Mouse (Mus musculus) cerebellum, adult (tissue): ENCODE data around the gene Atp4a.

ENCODE experiments used
- ATAC-seq: cut with Nextera tagmentation; 2 replicates; pipeline ENCODE4 v1.9.2; 2017; ENCODE audit warnings: mild to moderate bottlenecking, moderate library complexity, mixed read lengths; ENCODE audit not compliant: insufficient number of reproducible peaks, low FRiP score, low TSS enrichment

Atp4a gene

GRCm38 (mm10) chr7:30711942-30712341 is at the start of gene Atp4a:
Gene Atp4a (plus strand): TSS chr7:30712209.
- ATAC-seq, result no peak

GRCm38 (mm10) chr7:30664529-30665200 is 47.3 kb upstream of the Atp4a start, which contains the start of gene Haus5:
Gene Haus5 (minus strand): TSS chr7:30664994.
- peak; percentile 87; the same call in 1 of the 2 replicates for ATAC-seq

DNA sequence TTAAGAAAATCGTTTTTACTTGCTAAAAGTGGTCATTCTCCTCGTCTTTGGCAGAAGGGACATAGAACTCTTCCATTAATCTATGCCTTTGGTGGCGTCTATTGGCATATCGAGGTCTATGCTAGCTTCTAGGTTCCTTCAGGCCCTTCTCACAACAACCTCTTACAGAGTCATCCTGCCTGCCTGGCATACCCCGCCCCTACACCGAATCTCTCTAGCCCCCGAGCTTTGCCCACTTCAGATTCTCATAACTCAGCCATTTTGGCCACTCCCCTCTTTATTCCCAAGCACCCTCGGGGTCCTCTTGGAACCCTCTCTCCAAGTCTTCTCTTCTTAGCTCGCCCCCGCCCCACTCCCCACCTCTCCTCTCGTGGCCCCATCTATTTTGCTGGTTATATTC is 46.7 kb upstream of the Atp4a start:
- peak; percentile 31; the same call in 1 of the 2 replicates for ATAC-seq

DNA sequence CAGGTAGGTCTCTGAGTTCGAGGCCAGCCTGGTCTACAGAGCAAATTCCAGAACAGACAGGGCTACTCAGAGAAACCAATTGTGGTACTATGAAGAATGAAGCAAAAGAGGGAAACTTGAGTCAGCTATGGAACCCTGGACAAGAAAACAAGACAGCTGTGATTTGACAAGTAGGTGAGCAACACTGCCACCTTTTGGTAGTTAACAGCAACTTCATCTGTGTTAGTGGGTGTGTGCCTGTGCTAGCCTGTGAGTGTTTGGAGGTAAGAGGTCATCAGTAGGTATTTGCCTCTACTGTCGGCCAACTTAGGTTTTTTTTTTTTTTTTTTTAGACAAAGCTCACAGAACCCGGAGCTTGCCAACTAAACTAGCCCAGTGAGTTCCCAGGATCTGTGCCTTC is 42.8 kb upstream of the Atp4a start:
- ATAC-seq, result no peak

DNA sequence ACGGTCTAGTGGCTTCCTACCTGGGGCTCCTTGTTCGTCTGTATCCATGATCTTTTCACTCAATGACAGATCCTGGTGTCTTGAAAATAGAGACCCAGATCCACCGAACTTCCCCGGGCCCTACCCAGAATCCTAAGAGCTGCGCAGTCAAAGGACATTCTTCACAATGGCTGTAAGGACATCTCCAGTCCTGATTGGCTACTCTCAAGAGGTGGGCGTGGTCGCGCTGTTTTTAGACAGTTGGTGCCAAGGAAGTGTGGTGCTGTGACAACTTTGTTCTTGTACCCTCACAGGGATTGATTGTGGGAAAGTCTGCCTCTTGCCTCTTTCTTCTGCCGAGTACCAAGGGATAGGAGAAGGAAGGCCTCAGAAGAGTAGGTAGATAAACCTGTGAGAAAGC is 40.5 kb upstream of the Atp4a start, which contains the start of gene Pmis2:
Gene Pmis2, minus strand, starts transcription at position 126 of the 400 bp plus-strand sequence.
- no peak for ATAC-seq

DNA sequence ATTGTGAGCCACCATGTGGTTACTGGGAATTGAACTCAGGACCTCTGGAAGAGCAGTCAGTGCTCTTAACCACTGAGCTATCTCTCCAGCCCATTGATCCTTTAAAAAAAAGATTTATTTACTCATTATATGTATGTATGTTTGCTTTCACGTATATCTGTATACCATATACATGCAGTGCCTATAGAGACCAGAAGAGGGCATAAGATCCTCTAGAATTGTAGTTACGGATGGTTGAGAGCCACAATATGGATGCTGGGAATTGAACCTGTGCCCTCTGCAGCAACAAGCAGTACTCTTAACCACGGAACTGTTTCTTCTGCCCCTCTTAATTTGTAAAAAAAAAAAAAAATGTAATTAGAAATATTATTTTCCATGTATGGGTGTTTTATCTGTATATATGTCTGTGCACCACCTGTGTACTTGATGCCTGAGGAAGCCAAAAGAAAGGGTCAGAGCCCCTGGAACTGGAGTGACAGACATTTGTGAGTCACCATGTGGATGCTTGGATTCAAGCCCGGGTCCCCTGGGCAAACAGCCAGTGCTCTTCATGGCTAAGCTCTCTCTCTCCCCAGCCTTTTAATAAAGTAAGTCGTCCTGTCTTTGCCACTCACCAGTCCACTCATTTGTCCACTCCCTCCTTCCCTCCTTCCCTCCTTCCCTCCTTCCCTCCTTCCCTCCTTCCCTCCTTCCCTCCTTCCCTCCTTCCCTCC is 33.6 kb upstream of the Atp4a start:
- no peak for ATAC-seq

DNA sequence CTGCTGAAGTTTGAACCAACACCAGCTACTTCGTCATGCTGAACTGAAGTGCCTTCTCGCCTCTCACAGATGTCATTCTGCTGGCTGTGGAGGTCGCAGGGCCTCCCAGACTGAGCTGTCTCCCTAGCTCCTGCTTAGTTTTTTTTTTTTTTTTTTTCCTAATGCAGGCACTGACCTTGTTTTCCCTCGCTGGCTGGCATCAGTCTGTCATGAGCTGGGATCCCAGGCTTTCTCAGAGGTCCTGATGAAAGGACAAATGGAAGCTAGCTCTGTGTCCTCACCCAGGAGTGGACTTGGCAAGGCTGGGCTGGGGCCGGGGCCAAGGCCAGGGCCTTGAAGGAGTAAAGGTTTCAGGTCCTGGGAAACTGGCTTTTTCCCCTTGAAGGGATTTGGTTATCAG is 30.1 kb upstream of the Atp4a start:
- no peak for ATAC-seq

DNA sequence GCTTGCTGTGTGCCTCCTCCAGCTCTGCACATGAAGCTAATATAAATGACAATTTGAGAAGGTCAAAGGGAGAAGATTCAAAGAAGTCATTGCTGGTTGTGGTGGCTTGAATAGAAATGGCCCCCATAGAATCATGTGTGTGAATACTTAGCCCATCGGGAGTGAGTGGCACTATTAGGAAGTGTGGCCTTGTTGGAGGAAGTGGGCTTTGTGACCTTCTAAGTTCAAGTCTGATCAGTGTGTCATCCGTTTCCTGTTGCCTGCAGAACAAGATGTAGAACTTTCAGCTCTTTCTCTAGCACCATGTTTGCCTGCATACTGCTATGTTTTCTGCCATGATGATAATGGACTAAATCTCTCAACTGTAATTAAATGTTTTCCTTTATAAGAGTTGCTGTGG is 28.6 kb upstream of the Atp4a start:
- no peak for ATAC-seq

DNA sequence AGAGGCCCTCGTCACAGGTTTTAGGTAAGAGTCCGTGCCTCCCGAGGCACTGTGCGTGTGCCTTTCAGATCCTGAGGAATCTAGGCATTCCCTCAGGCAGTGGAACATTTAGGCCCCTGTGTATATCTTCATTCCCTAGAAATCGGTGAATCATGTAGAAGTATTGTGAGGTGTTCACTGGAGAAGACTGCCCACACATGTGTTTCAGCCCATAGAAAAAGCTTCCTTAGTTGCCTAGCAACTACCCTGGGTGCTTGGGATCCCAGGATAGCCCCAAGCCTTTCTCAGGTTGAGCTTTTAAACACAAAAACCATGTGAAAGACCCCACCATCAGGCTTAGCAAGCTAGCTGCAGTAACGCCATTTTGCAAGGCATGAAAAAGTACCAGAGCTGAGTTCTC is 23.7 kb upstream of the Atp4a start:
- ATAC-seq, result no peak

DNA sequence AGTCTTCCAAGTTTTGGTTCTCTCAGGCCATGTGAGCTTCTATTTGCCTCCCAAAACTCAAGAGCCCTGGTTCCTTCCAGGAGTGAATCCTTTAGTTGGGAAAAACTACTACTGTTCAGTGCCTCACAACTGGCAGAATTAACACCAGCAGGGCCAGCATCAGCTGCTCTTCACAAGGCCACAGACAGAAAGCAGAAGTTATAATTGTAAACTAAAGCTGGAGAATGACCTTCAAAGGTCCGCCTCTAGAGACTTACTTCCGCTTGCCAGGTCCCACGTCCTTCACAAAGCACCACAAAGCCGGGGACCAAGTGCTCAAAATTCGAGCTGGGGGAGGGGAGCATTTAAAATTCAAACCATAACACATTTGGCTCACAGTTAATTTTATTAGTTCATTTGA is 13.9 kb upstream of the Atp4a start:
- no peak for ATAC-seq

- no peak for ATAC-seq
Observed at GRCm38 (mm10) chr7:30698589-30698988, 13.4 kb upstream of the Atp4a start, which contains the start of gene 2200002J24Rik. Gene 2200002J24Rik (plus strand): TSS chr7:30698926.

GRCm38 (mm10) chr7:30706214-30706882 is 5.7 kb upstream of the Atp4a start:
- no peak for ATAC-seq

DNA sequence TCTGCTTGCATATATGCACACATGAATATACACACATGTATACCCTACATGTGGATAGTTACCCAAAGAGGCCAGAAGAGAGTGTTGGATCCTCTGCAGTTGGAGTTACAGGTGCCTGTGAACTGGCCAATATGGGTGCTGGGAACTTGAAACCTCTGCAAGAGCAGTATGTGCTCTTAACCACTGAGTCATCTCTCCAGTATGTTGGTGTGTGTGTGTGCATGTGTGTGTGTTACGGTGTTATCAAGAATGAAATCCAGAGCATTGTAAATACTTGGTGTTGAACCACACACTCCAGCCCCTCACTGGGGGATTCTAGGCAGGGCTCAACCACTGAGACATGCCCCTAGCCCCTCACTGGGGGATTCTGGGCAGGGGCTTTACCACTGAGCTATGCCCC is 4.6 kb upstream of the Atp4a start:
- ATAC-seq, result no peak

GRCm38 (mm10) chr7:30717006-30717715 is 5.2 kb downstream of the Atp4a start:
- no peak for ATAC-seq

GRCm38 (mm10) chr7:30717716-30718046 is 5.7 kb downstream of the Atp4a start:
- ATAC-seq, result no peak

- ATAC-seq, result no peak
Observed at GRCm38 (mm10) chr7:30719669-30720068, 7.7 kb downstream of the Atp4a start.

DNA sequence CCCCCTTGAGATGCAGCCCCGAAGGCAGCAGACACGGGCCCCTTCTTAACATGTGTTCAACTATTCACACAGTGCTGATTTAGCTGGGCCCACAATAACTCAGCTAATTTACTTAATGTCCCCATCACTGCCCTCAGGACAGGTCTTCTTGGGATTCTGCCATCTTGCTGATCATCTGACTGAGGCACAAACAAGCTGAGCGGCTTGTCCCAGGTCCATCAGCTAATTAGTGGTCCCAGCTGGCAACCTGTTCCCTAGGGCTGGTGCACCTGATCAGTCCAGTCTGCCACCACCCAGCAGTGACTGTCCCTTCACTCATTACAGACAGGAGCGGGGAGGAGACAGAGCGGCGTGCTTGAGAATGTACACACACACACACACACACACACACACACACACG is 9.3 kb downstream of the Atp4a start:
- no peak for ATAC-seq

- ATAC-seq, result no peak
Observed at GRCm38 (mm10) chr7:30723274-30723953, 11.4 kb downstream of the Atp4a start.

DNA sequence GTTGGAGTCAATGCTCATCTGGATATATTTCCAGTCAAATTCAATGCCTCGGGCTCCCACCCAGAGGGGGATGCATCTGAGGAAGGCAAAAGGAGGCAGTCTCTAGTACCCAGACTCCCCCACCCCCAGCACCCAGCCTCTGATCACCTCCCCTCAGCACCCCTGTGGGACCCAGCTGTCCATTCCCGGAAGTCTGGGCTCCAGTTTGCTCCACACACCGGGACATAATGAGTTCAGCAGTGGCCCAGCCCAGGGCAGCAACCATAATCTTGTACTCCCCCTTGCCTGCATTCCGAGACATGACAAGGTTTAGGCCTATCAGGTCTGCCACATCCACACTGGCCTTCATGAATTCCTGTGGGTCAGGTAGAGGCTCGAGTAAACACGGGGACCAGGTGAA is 16.2 kb downstream of the Atp4a start:
- ATAC-seq, result no peak

GRCm38 (mm10) chr7:30728739-30729395 is 16.9 kb downstream of the Atp4a start:
- ATAC-seq, result peak; percentile 34; the same call in 1 of the 2 replicates
